Mouse (Mus musculus) brain, embryonic 14.5 days (tissue): Measurements from ENCODE around the gene Gm40460.

Experiments
- CTCF ChIP-seq: fragments of 200-500 bp; IDR thresholded peaks from 2 replicates; pipeline ENCODE4 v1.5.1; 2012; ENCODE audit warnings: inconsistent platforms, mild to moderate bottlenecking, moderate library complexity, borderline replicate concordance; ENCODE audit not compliant: insufficient read depth, insufficient read length; ENCODE audit errors: extremely low read depth
- POLR2A ChIP-seq: fragments of 200-500 bp; IDR thresholded peaks from 2 replicates; pipeline ENCODE4 v1.6.1; 2012; ENCODE audit warnings: mild to moderate bottlenecking, inconsistent platforms, borderline replicate concordance; ENCODE audit not compliant: poor library complexity, insufficient read depth, insufficient read length, severe bottlenecking; ENCODE audit errors: extremely low read depth

DNA sequence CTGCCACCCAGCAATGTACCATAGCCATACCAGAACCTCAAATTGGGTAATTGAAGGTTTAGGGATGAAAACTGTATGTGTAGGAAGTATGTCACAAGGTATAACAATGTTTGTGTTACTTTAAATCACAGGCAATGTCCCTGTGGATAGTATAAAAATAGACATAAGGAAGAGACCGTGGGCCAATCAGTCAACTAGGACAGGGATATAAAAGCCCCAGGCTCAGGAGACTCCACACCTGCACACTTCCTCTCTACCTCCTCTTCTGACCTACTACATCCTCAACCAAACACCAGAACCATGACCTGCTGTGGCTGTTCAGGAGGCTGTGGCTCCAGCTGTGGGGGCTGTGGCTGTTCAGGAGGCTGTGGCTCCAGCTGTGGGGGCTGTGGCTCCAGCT is 29.3 kb downstream of the Gm40460 start, which contains the start of gene Gm7579:
- TF ChIP-seq POLR2A (no peak), CTCF (no peak)
